Mouse (Mus musculus): Measurements from ENCODE around the gene Prg3. TPM values are rescaled to one million over a fixed set of nuclear protein-coding genes. Genes with fewer than 3 reads are reported as not detected.

The Prg3 gene
- polyA plus RNA-seq (2012; fragmentation: generic; extraction: Trizol), result not detected
- long read RNA-seq, experiment 1, result 0 reads
- long read RNA-seq, experiment 2, result 0 reads

GRCm38 (mm10) chr2:84987930-84988329, at the start of gene Prg3:
Gene Prg3 (plus strand): TSS chr2:84988215.
- Histone ChIP-seq H3K4me3 (ENCODE audit: insufficient read depth, poor library complexity, severe bottlenecking) (no peak within 1 kb of the TSS), H3K79me2 (ENCODE audit: control insufficient read depth, insufficient read depth) (no peaks in the 10 kb centered on the region), H3K79me3 (ENCODE audit: low read depth) (no peaks in the 10 kb centered on the region), H3K36me3 (ENCODE audit: control insufficient read depth, insufficient read depth) (no peaks in the 10 kb centered on the region), H3K27me3 (ENCODE audit: control insufficient read depth, insufficient read depth, insufficient read length) (peaks cover 11% of the 10 kb centered on the region), H3ac (ENCODE audit: control insufficient read depth, insufficient read length, low read depth) (no peak within 1 kb of the TSS)
- TF ChIP-seq USF1 (IDR thresholded peaks at IDR 0.05; ENCODE audit: low read depth), result no peak
- TF ChIP-seq MYOD1 (IDR thresholded peaks at IDR 0.05; ENCODE audit: control insufficient read depth, insufficient read length, low read depth), result no peak
- TF ChIP-seq CEBPB (IDR thresholded peaks at IDR 0.05; ENCODE audit: low read depth), result no peak
- no peak for TF ChIP-seq MAX (IDR thresholded peaks at IDR 0.05)
- no peak for TF ChIP-seq FOSL1 (IDR thresholded peaks at IDR 0.05; ENCODE audit: insufficient read depth, low read length, poor library complexity, severe bottlenecking)
- no peak for TF ChIP-seq MYOG (IDR thresholded peaks at IDR 0.05; ENCODE audit: control insufficient read depth, extremely low read depth, insufficient read length)

DNA sequence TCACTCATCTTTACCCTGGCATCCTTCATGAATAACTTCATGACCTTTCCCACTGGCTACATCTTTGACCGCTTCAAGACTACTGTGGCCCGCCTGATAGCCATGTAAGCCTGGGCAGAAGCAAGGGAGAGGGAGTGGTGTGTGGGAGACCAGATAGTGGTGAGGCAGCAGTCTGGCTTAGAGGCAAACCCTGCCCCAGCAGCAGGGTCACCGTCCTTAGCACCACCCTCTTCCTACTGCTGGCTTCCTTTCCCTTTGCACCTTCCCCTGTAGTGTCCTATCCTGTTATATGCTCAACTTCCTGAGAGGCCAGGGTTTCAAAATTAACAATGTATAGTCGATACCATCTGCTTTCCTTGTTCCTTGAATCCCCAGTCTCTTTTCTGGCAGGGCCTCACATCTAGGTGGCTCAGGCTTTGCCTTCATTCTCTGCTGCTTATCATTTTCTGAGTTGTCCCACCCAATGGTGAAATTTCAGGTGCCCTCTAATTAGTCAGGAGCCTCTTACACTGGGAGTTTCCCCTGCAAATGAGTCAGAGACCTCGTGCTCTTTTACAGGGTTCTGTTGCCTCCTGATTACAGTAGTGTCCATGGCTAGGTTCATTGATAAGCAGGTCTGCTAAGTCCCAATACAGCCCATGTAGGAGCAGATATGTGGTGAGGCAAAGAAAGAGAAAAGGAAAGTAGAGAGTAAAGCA, 49.6 kb upstream of the Prg3 start:
- Histone ChIP-seq H3K4me3 (ENCODE audit: insufficient read depth, poor library complexity, severe bottlenecking) (no peak overlapping the region), H3ac (ENCODE audit: control insufficient read depth, insufficient read length, low read depth) (no peak overlapping the region), H3K36me3 (ENCODE audit: control insufficient read depth, insufficient read depth) (no peaks in the 10 kb centered on the region), H3K79me3 (ENCODE audit: low read depth) (no peaks in the 10 kb centered on the region), H3K27me3 (ENCODE audit: control insufficient read depth, insufficient read depth, insufficient read length) (no peaks in the 10 kb centered on the region), H3K79me2 (ENCODE audit: control insufficient read depth, insufficient read depth) (no peaks in the 10 kb centered on the region)
- TF ChIP-seq MAX (IDR thresholded peaks at IDR 0.05) (no peak), USF1 (IDR thresholded peaks at IDR 0.05; ENCODE audit: low read depth) (no peak), FOSL1 (IDR thresholded peaks at IDR 0.05; ENCODE audit: insufficient read depth, low read length, poor library complexity, severe bottlenecking) (no peak), MYOD1 (IDR thresholded peaks at IDR 0.05; ENCODE audit: control insufficient read depth, insufficient read length, low read depth) (no peak), CTCF (IDR thresholded peaks at IDR 0.05; ENCODE audit: control insufficient read depth, insufficient read depth, insufficient read length) (no peak), MYOG (IDR thresholded peaks at IDR 0.05; ENCODE audit: control insufficient read depth, extremely low read depth, insufficient read length) (no peak)

- no peak overlapping the region for H3K4me3 ChIP-seq (ENCODE audit: insufficient read depth, poor library complexity, severe bottlenecking)
- H3K79me2 ChIP-seq (ENCODE audit: control insufficient read depth, insufficient read depth), result no peaks in the 10 kb centered on the region
- H3K79me3 ChIP-seq (ENCODE audit: low read depth), result no peaks in the 10 kb centered on the region
- H3ac ChIP-seq (ENCODE audit: control insufficient read depth, insufficient read length, low read depth), result no peak overlapping the region
- H3K27me3 ChIP-seq (ENCODE audit: control insufficient read depth, insufficient read depth, insufficient read length), result no peaks in the 10 kb centered on the region
- no peak for TF ChIP-seq CEBPB (IDR thresholded peaks at IDR 0.05; ENCODE audit: low read depth)
- TF ChIP-seq MAX (IDR thresholded peaks at IDR 0.05), result no peak
- no peak for TF ChIP-seq MYOD1 (IDR thresholded peaks at IDR 0.05; ENCODE audit: control insufficient read depth, insufficient read length, low read depth)
- TF ChIP-seq FOSL1 (IDR thresholded peaks at IDR 0.05; ENCODE audit: insufficient read depth, low read length, poor library complexity, severe bottlenecking), result no peak
- no peak for TF ChIP-seq USF1 (IDR thresholded peaks at IDR 0.05; ENCODE audit: low read depth)
- TF ChIP-seq MYOG (IDR thresholded peaks at IDR 0.05; ENCODE audit: control insufficient read depth, extremely low read depth, insufficient read length), result no peak
- TF ChIP-seq CTCF (IDR thresholded peaks at IDR 0.05; ENCODE audit: control insufficient read depth, insufficient read depth, insufficient read length), result no peak
- H3K36me3 ChIP-seq (ENCODE audit: control insufficient read depth, insufficient read depth), result no peaks in the 10 kb centered on the region
These were observed 48.7 kb upstream of the Prg3 start for GRCm38 (mm10) chr2:84939306-84939705.

GRCm38 (mm10) chr2:84939711-84940110, 48.3 kb upstream of the Prg3 start:
- TF ChIP-seq MAX (IDR thresholded peaks at IDR 0.05) (no peak), FOSL1 (IDR thresholded peaks at IDR 0.05; ENCODE audit: insufficient read depth, low read length, poor library complexity, severe bottlenecking) (no peak), MYOG (IDR thresholded peaks at IDR 0.05; ENCODE audit: control insufficient read depth, extremely low read depth, insufficient read length) (no peak), CEBPB (IDR thresholded peaks at IDR 0.05; ENCODE audit: low read depth) (no peak), USF1 (IDR thresholded peaks at IDR 0.05; ENCODE audit: low read depth) (no peak), MYOD1 (IDR thresholded peaks at IDR 0.05; ENCODE audit: control insufficient read depth, insufficient read length, low read depth) (no peak), CTCF (IDR thresholded peaks at IDR 0.05; ENCODE audit: control insufficient read depth, insufficient read depth, insufficient read length) (no peak)
- H3K79me3 ChIP-seq (ENCODE audit: low read depth), result no peaks in the 10 kb centered on the region
- no peak overlapping the region for H3K4me3 ChIP-seq (ENCODE audit: insufficient read depth, poor library complexity, severe bottlenecking)
- H3K79me2 ChIP-seq (ENCODE audit: control insufficient read depth, insufficient read depth), result no peaks in the 10 kb centered on the region
- no peak overlapping the region for H3ac ChIP-seq (ENCODE audit: control insufficient read depth, insufficient read length, low read depth)
- no peaks in the 10 kb centered on the region for H3K27me3 ChIP-seq (ENCODE audit: control insufficient read depth, insufficient read depth, insufficient read length)
- H3K36me3 ChIP-seq (ENCODE audit: control insufficient read depth, insufficient read depth), result no peaks in the 10 kb centered on the region

GRCm38 (mm10) chr2:84941332-84941731, 46.7 kb upstream of the Prg3 start:
- Histone ChIP-seq H3K4me3 (ENCODE audit: insufficient read depth, poor library complexity, severe bottlenecking) (no peak overlapping the region), H3K27me3 (ENCODE audit: control insufficient read depth, insufficient read depth, insufficient read length) (no peaks in the 10 kb centered on the region), H3K79me3 (ENCODE audit: low read depth) (no peaks in the 10 kb centered on the region), H3K36me3 (ENCODE audit: control insufficient read depth, insufficient read depth) (no peaks in the 10 kb centered on the region), H3ac (ENCODE audit: control insufficient read depth, insufficient read length, low read depth) (no peak overlapping the region), H3K79me2 (ENCODE audit: control insufficient read depth, insufficient read depth) (no peaks in the 10 kb centered on the region)
- no peak for TF ChIP-seq MAX (IDR thresholded peaks at IDR 0.05)
- no peak for TF ChIP-seq CTCF (IDR thresholded peaks at IDR 0.05; ENCODE audit: control insufficient read depth, insufficient read depth, insufficient read length)
- TF ChIP-seq MYOD1 (IDR thresholded peaks at IDR 0.05; ENCODE audit: control insufficient read depth, insufficient read length, low read depth), result no peak
- no peak for TF ChIP-seq FOSL1 (IDR thresholded peaks at IDR 0.05; ENCODE audit: insufficient read depth, low read length, poor library complexity, severe bottlenecking)
- no peak for TF ChIP-seq CEBPB (IDR thresholded peaks at IDR 0.05; ENCODE audit: low read depth)
- TF ChIP-seq MYOG (IDR thresholded peaks at IDR 0.05; ENCODE audit: control insufficient read depth, extremely low read depth, insufficient read length), result no peak
- no peak for TF ChIP-seq USF1 (IDR thresholded peaks at IDR 0.05; ENCODE audit: low read depth)

Data from C2C12 (cell line).